Mouse (Mus musculus): Measurements from ENCODE around the gene Wnt11.

GRCm38 (mm10) chr7:98894768-98895167 lies 59.9 kb downstream of the Wnt11 start:
- no peak for TF ChIP-seq POLR2A (IDR thresholded peaks at IDR 0.05; ENCODE audit: borderline replicate concordance, control insufficient read depth, low read depth, low read length)
- TF ChIP-seq CTCF (IDR thresholded peaks at IDR 0.05; ENCODE audit: control insufficient read depth, insufficient read depth, low read length), result no peak

All from bone marrow, adult 2 months (tissue).